Mouse (Mus musculus) liver, embryonic 11.5 days (tissue): ENCODE results near the gene Il22ra1. TPM values are rescaled to one million over a fixed set of nuclear protein-coding genes. Genes with fewer than 3 reads are reported as not detected.

Experiments
- ATAC-seq: fragments of 200-750 bp; cut with Nextera tagmentation; replicated peaks from 2 replicates; pipeline ENCODE4 v1.8.0; 2017; ENCODE audit warnings: moderate number of reproducible peaks, mild to moderate bottlenecking, moderate TSS enrichment, moderate library complexity; ENCODE audit not compliant: low FRiP score
- DNase-seq: peaks from one replicate; pipeline ENCODE4 v3.0.0-alpha.2; 2017; ENCODE audit warnings: low spot score
- H3K27ac ChIP-seq: fragments of 300-500 bp; sonication (generic); 2 replicates; pipeline ENCODE4 v1.5.1; 2014; ENCODE audit warnings: mild to moderate bottlenecking, low read depth, low read length, control low read depth
- H3K27me3 ChIP-seq: fragments of 300-500 bp; sonication (generic); replicated peaks from 2 replicates; pipeline ENCODE4 v1.6.1; 2014; ENCODE audit warnings: low read length, mixed read lengths; ENCODE audit not compliant: control insufficient read depth, insufficient read depth
- H3K36me3 ChIP-seq: fragments of 300-500 bp; sonication (generic); 2 replicates; pipeline ENCODE4 v1.6.1; 2014; ENCODE audit warnings: mild to moderate bottlenecking, low read length, moderate library complexity, mixed read lengths; ENCODE audit not compliant: control insufficient read depth, insufficient read depth
- H3K4me1 ChIP-seq: fragments of 300-500 bp; sonication (generic); replicated peaks from 2 replicates; pipeline ENCODE4 v1.6.1; 2014; ENCODE audit warnings: low read length, mixed read lengths; ENCODE audit not compliant: control insufficient read depth, insufficient read depth
- H3K4me2 ChIP-seq: fragments of 300-500 bp; sonication (generic); 2 replicates; pipeline ENCODE4 v1.6.1; 2014; ENCODE audit warnings: mild to moderate bottlenecking, control low read depth, moderate library complexity
- H3K4me3 ChIP-seq: fragments of 300-500 bp; sonication (generic); 2 replicates; pipeline ENCODE4 v1.5.1; 2014; ENCODE audit warnings: low read depth, low read length, control low read depth
- H3K9ac ChIP-seq: fragments of 300-500 bp; sonication (generic); 2 replicates; pipeline ENCODE4 v1.6.1; 2014; ENCODE audit warnings: low read depth, low read length, control low read depth
- H3K9me3 ChIP-seq: fragments of 300-500 bp; sonication (generic); 2 replicates; pipeline ENCODE4 v1.6.1; 2016; ENCODE audit warnings: low read length, inconsistent platforms, mixed read lengths; ENCODE audit not compliant: control insufficient read depth
- WGBS: fragments of 180-500 bp; shearing (Covaris S2); extraction: QIAGEN DNeasy Blood & Tissue Kit; methylation state at CpG from one replicate; pipeline ENCODE4 v1.1.7; 2014; 5-methylcytosine and 5-hydroxymethylcytosine counted together
- polyA plus RNA-seq: library from polyadenylated mRNA; unstranded; fragments of >200 nt; fragmentation: Nextera tagmentation; extraction: Ambion mirVana; gene quantifications from 2 replicates; pipeline ENCODE4 v1.2.1, GENCODE M21; 2014

Gene Il22ra1
- polyA plus RNA-seq, 1 experiment from 2014 or later: 0.10 TPM

DNA sequence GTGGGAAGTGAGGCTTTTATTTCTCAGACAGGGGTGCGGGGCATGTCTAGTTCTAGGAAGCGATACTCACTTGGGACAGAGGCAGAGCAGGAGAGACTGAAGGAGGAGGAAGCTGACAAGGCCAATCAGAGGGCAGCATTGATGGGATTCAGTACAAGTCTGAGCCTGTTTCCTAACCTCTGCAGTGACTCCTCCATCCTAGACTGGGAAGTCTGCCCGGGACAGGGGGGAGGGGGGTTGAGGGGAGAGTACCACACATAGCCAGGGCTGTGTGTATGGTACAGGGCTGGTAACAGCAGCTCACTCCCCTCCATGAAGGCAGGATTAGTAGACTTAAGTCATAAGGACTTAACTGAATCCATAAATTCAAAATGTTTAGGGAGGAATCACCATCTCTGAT lies 52.3 kb downstream of the Il22ra1 start:
- Histone ChIP-seq H3K4me2 (no peak overlapping the region), H3K9ac (no peak overlapping the region), H3K9me3 (no peaks in the 10 kb centered on the region), H3K27me3 (no peaks in the 10 kb centered on the region; the same call in 1 of the 2 replicates), H3K4me1 (no peaks in the 10 kb centered on the region), H3K36me3 (no peaks in the 10 kb centered on the region), H3K27ac (no peak overlapping the region), H3K4me3 (no peak overlapping the region)
- WGBS: 68% methylated on average over 3 of the region's 3 CpGs
- ATAC-seq (no peak), DNase-seq (no peak)

DNA sequence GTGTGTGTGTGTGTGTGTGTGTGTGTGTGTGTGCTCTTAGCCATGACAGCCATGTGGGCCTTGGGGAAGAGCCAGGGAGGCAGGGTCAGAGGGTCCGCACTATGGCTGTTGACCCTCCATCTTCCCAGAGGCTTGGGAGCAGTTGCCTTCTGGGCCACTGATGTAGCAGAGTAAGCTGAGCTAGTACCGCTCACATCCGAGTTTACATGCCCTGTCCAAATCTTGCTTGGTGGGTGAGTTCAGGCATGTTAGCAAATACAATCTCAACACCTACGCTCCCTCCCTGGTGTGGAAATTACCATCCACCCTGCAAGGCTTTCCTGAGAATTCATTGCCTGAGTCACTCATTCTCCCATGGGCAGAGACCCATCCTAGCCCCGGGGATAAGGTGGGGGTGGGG lies 53.3 kb downstream of the Il22ra1 start:
- H3K27me3 ChIP-seq: no peaks in the 10 kb centered on the region; the same call in 1 of the 2 replicates
- H3K4me1 ChIP-seq: no peaks in the 10 kb centered on the region
- DNase-seq (no peak), ATAC-seq (no peak)
- no peak overlapping the region for H3K27ac ChIP-seq
- no peaks in the 10 kb centered on the region for H3K9me3 ChIP-seq
- H3K9ac ChIP-seq: no peak overlapping the region
- H3K36me3 ChIP-seq: no peaks in the 10 kb centered on the region
- no peak overlapping the region for H3K4me3 ChIP-seq
- WGBS: 84% methylated on average over 5 of the region's 5 CpGs
- H3K4me2 ChIP-seq: no peak overlapping the region

DNA sequence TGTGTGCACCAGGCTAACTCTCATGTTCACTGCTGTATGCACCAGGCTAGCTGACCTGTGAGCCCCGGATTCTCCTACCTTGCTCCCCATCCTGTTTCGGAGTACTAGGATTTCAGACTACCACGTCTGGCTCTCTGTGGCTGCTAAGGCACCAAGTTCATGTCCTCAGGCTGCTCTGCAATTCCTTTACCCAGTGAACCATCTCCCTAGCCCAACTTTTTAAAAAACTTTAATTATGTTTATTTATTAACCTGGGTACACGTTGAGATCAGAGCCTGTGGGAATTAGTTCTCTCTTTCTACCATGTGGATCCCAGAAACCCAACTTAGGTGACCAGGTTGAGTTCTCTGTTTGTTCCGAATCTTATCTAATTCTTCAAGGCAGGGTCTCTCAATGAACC lies 58.6 kb downstream of the Il22ra1 start:
- H3K27me3 ChIP-seq: no peaks in the 10 kb centered on the region
- H3K4me3 ChIP-seq: no peak overlapping the region
- no peaks in the 10 kb centered on the region for H3K4me1 ChIP-seq
- ATAC-seq (no peak), DNase-seq (no peak)
- H3K27ac ChIP-seq: no peak overlapping the region
- no peaks in the 10 kb centered on the region for H3K9me3 ChIP-seq
- no peak overlapping the region for H3K4me2 ChIP-seq
- no peaks in the 10 kb centered on the region for H3K36me3 ChIP-seq
- 71% methylated on average over 5 of the region's 5 CpGs for WGBS
- H3K9ac ChIP-seq: no peak overlapping the region

DNA sequence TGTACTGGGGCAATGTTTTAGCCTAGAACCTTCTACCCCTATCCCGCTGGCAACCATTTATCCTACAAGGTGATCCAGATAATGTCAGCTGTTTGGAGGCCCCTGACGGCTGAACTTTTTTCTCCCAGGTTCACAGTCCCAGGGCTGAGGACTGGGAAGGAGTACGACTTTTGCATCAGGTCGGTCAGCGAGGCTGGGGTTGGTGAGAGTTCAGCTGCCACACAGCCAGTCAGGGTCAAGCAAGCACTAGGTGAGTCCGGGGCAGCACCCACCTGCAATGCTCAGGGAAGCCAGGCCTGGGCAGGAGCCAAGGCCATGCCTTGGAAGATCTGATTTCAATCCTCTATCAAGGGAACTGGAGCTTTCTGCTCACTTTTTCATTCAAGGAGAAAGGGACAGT lies 59.3 kb downstream of the Il22ra1 start:
- H3K4me2 ChIP-seq: no peak overlapping the region
- no peaks in the 10 kb centered on the region for H3K4me1 ChIP-seq
- no peak for ATAC-seq
- no peaks in the 10 kb centered on the region for H3K36me3 ChIP-seq
- H3K4me3 ChIP-seq: no peak overlapping the region
- DNase-seq: no peak
- WGBS: 74% methylated on average over 6 of the region's 6 CpGs
- H3K9ac ChIP-seq: no peak overlapping the region
- no peak overlapping the region for H3K27ac ChIP-seq
- H3K9me3 ChIP-seq: no peaks in the 10 kb centered on the region
- no peaks in the 10 kb centered on the region for H3K27me3 ChIP-seq

DNA sequence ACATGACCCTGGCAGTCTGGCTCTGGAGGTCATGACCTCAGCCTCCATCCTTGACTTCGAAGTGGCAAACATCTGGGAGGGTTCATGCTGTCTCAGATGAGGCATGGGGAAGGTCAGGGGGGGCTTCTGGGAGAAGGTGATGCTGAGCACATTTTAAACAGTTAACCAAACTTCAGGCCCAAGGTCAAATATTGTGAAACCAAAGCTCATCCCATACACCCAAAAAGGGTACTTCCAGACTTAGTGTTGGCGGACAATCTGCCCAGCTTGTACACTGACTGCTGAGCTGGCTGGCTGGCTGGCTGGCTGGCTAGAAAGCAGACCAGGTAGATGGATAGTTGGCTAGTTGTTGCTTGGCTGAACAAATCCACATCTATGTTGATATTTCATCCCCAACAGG lies 61.2 kb downstream of the Il22ra1 start:
- Histone ChIP-seq H3K4me2 (no peak overlapping the region), H3K27ac (no peak overlapping the region), H3K9ac (no peak overlapping the region), H3K4me3 (no peak overlapping the region), H3K9me3 (no peaks in the 10 kb centered on the region), H3K27me3 (no peaks in the 10 kb centered on the region), H3K36me3 (no peaks in the 10 kb centered on the region), H3K4me1 (no peaks in the 10 kb centered on the region)
- ATAC-seq (no peak), DNase-seq (no peak)
- 64% methylated on average over 2 of the region's 2 CpGs for WGBS

DNA sequence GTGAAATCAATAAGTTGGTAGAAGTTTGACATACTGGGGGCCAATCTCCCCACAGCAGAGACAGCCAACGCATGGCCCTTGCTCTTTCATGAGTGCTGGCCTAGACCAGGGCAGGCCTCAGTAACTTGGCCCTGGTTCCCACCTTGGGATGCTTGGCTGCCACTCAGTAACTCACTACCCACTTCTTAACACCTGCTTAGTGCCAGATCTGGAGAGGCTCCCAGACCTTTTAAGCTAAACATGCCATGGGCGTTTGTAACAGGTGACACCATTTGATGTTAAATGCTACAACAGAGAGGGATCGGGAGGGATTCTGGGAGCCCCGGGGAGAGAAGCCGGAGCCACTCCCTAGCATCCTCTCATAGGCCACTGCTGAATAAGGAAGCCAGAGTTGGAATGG lies 64.8 kb downstream of the Il22ra1 start:
- DNase-seq: no peak
- no peak overlapping the region for H3K4me2 ChIP-seq
- no peaks in the 10 kb centered on the region for H3K36me3 ChIP-seq
- no peak overlapping the region for H3K27ac ChIP-seq
- no peak for ATAC-seq
- no peaks in the 10 kb centered on the region for H3K9me3 ChIP-seq
- no peaks in the 10 kb centered on the region for H3K27me3 ChIP-seq
- no peaks in the 10 kb centered on the region; the same call in 1 of the 2 replicates for H3K4me1 ChIP-seq
- no peak overlapping the region for H3K4me3 ChIP-seq
- 89% methylated on average over 5 of the region's 5 CpGs for WGBS
- no peak overlapping the region for H3K9ac ChIP-seq

DNA sequence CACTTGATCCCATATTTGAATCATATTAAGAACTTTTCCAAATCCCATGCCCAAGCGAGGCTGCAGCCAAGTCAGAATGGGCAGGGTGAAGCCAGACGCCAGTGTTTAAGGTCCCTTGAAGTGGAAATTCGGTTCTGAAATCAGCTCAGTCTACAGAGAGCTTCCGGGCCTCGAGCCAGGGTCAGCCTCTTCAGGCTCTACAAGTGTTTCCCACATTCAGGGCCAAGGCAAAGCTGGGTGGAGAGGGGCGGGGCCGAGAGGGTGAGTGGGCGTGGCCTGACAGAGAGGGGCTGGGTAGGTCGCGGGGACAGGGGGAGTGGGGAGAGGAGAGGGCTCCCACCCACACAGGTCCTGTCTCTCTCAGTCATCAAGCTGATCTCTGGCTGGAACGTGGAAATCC lies 70.0 kb downstream of the Il22ra1 start:
- no peak overlapping the region for H3K4me2 ChIP-seq
- ATAC-seq (no peak), DNase-seq (no peak)
- no peak overlapping the region for H3K9ac ChIP-seq
- no peaks in the 10 kb centered on the region for H3K9me3 ChIP-seq
- 22% methylated on average over 11 of the region's 11 CpGs for WGBS
- H3K4me3 ChIP-seq: no peak overlapping the region
- H3K27me3 ChIP-seq: no peaks in the 10 kb centered on the region
- no peaks in the 10 kb centered on the region for H3K36me3 ChIP-seq
- H3K27ac ChIP-seq: no peak overlapping the region
- no peaks in the 10 kb centered on the region; the same call in 1 of the 2 replicates for H3K4me1 ChIP-seq

DNA sequence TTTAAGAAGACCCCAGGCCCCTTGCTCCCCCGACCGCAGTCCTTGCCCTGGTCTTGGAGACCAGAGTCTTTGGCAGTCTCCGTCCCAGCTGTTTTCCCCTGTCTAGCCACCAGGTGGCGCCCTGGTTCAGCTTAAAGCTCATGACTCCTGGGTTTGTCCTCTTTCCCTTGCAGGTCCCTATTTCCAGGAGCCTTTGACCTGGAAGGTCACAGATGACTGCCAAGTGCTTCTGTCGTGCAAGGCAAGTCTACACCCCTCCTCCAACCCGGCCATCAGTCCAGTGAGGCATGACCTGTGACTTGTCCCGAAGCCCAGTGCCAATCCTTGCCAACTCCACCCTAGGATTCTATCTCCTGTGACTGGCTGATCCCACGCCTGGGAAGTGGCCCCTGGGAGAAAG lies 73.6 kb downstream of the Il22ra1 start:
- no peaks in the 10 kb centered on the region for H3K9me3 ChIP-seq
- no peaks in the 10 kb centered on the region for H3K36me3 ChIP-seq
- H3K27me3 ChIP-seq: no peaks in the 10 kb centered on the region
- 25% methylated on average over 8 of the region's 8 CpGs for WGBS
- no peaks in the 10 kb centered on the region; the same call in 1 of the 2 replicates for H3K4me1 ChIP-seq
- H3K4me3 ChIP-seq: no peak overlapping the region
- H3K9ac ChIP-seq: no peak overlapping the region
- no peak overlapping the region for H3K27ac ChIP-seq
- DNase-seq: peak; percentile 86
- peak; percentile 41; the same call in 1 of the 2 replicates for ATAC-seq
- no peak overlapping the region for H3K4me2 ChIP-seq
